Mouse (Mus musculus) ES-E14 (cell line): ENCODE results near the gene Gm44579. TPM values are rescaled to one million over a fixed set of nuclear protein-coding genes. Genes with fewer than 3 reads are reported as not detected.

ENCODE experiments used
- DNase-seq: peaks from one replicate; pipeline ENCODE4 v3.0.0-alpha.2; 2013; ENCODE audit warnings: low read depth, low spot score
- H3K27ac ChIP-seq: 2 replicates; pipeline ENCODE4 v1.5.1; 2012; ENCODE audit warnings: low read depth, mild to moderate bottlenecking, low read length, moderate library complexity, mixed read lengths; ENCODE audit not compliant: poor library complexity, insufficient read depth, severe bottlenecking
- H3K36me3 ChIP-seq: 2 replicates; pipeline ENCODE4 v1.6.1; 2012; ENCODE audit warnings: mild to moderate bottlenecking, low read length, moderate library complexity, mixed read lengths; ENCODE audit not compliant: control insufficient read depth, poor library complexity, insufficient read depth, severe bottlenecking
- H3K4me1 ChIP-seq, 2 experiments: fragments of 150-350 bp in 1 of 2; sonication (generic) in 1 of 2; 2 replicates each; pipeline ENCODE4 v1.6.1; 2012; ENCODE audit warnings: low read length in 2 of 2, mild to moderate bottlenecking in 1 of 2, mixed read lengths in 1 of 2; ENCODE audit not compliant: control insufficient read depth in 2 of 2, insufficient read depth in 2 of 2, poor library complexity in 1 of 2
- H3K4me3 ChIP-seq, 2 experiments: fragments of 150-350 bp in 1 of 2; sonication (generic) in 1 of 2; 2 replicates each; pipeline ENCODE4 v1.5.1; 2012; ENCODE audit warnings: low read length in 2 of 2, low read depth in 1 of 2, mild to moderate bottlenecking in 1 of 2, mixed read lengths in 1 of 2; ENCODE audit not compliant: insufficient read depth in 1 of 2, poor library complexity in 1 of 2, severe bottlenecking in 1 of 2
- H3K9ac ChIP-seq: 2 replicates; pipeline ENCODE4 v1.6.1; 2012; ENCODE audit warnings: low read depth, mild to moderate bottlenecking, low read length, mixed read lengths; ENCODE audit not compliant: poor library complexity, insufficient read depth, severe bottlenecking
- H3K9me3 ChIP-seq: fragments of 150-350 bp; sonication (generic); 2 replicates; pipeline ENCODE4 v1.6.1; 2012; ENCODE audit warnings: low read depth, mild to moderate bottlenecking, low read length; ENCODE audit not compliant: control insufficient read depth, insufficient read depth
- CHD2 ChIP-seq: IDR thresholded peaks from 2 replicates; pipeline ENCODE4 v1.6.1; 2014; ENCODE audit warnings: mild to moderate bottlenecking, low read depth, low read length, inconsistent platforms
- HCFC1 ChIP-seq: IDR thresholded peaks from 2 replicates; pipeline ENCODE4 v1.6.1; 2012; ENCODE audit warnings: low read length, inconsistent platforms, borderline replicate concordance; ENCODE audit not compliant: insufficient read depth
- MAFK ChIP-seq: IDR thresholded peaks from 2 replicates; pipeline ENCODE4 v1.6.1; 2014; ENCODE audit warnings: mild to moderate bottlenecking, low read depth, low read length, inconsistent platforms; ENCODE audit not compliant: insufficient read depth
- ZC3H11A ChIP-seq: IDR thresholded peaks from 2 replicates; pipeline ENCODE4 v1.6.1; 2012; ENCODE audit warnings: low read depth, mild to moderate bottlenecking, inconsistent platforms, low read length, borderline replicate concordance
- ZNF384 ChIP-seq: IDR thresholded peaks from 2 replicates; pipeline ENCODE4 v1.6.1; 2012; ENCODE audit warnings: low read depth, low read length, inconsistent platforms
- in situ Hi-C, 2 experiments: fragments of 600-800 bp; cut with MboI; formaldehyde crosslinking; loops; one replicate each; pipeline ENCODE4 v1.15.1; 2025; ENCODE audit warnings: low sequenced_read_pairs in 2 of 2, inconsistent platforms in 1 of 2; ENCODE audit not compliant: unreplicated experiment in 2 of 2
- total RNA-seq: library from RNA; depleted of rRNA; stranded (reverse); fragments of 300-350 nt; gene quantifications from 2 replicates; pipeline ENCODE4 v1.2.3, GENCODE M21; 2012

The Gm44579 gene
- total RNA-seq, 1 experiment: not detected

GRCm38 (mm10) chr15:98154146-98154545 lies 66.6 kb downstream of the Gm44579 start:
- no peak overlapping the region for H3K4me3 ChIP-seq
- TF ChIP-seq ZC3H11A (no peak), CHD2 (no peak), MAFK (no peak), HCFC1 (no peak), ZNF384 (no peak)
- H3K36me3 ChIP-seq: no peaks in the 10 kb centered on the region
- no peak overlapping the region; the same call in 1 of the 2 replicates for H3K27ac ChIP-seq
- H3K9me3 ChIP-seq: no peaks in the 10 kb centered on the region
- DNase-seq: no peak
- no peak overlapping the region for H3K9ac ChIP-seq
- peaks cover 0 to 4% of the 10 kb centered on the region in 2 experiments; a peak in 1 of 4 replicates for H3K4me1 ChIP-seq
- in situ Hi-C loops: loop anchor here in 1 of 2 experiments (5.0 kb wide), 1 partner anchor 57 kb away; no protein-coding TSS in a partner anchor

- Histone ChIP-seq H3K36me3 (no peaks in the 10 kb centered on the region), H3K4me1 (peaks cover 0 to 4% of the 10 kb centered on the region in 2 experiments; a peak in 1 of 4 replicates), H3K9me3 (no peaks in the 10 kb centered on the region), H3K27ac (no peak overlapping the region), H3K4me3 (no peak overlapping the region), H3K9ac (no peak overlapping the region; the same call in 1 of the 2 replicates)
- no peak for DNase-seq
- TF ChIP-seq MAFK (no peak), ZC3H11A (peak; percentile 47; the same call in 1 of the 2 replicates)
- in situ Hi-C loops: loop anchor here in 1 of 2 experiments (5.0 kb wide), 1 partner anchor 56 kb away; no protein-coding TSS in a partner anchor
These were observed 67.2 kb downstream of the Gm44579 start for GRCm38 (mm10) chr15:98153625-98154024.

GRCm38 (mm10) chr15:98152916-98153315 lies 67.9 kb downstream of the Gm44579 start:
- TF ChIP-seq MAFK (no peak), ZNF384 (no peak), CHD2 (no peak), HCFC1 (no peak), ZC3H11A (no peak)
- Histone ChIP-seq H3K4me1 (peaks cover 0 to 4% of the 10 kb centered on the region in 2 experiments; a peak in 1 of 4 replicates), H3K36me3 (no peaks in the 10 kb centered on the region), H3K9me3 (no peaks in the 10 kb centered on the region), H3K9ac (no peak overlapping the region), H3K4me3 (no peak overlapping the region), H3K27ac (no peak overlapping the region)
- no peak for DNase-seq
- in situ Hi-C loops: loop anchor here in 1 of 2 experiments (5.0 kb wide), 1 partner anchor 56 kb away; no protein-coding TSS in a partner anchor

- no peaks in the 10 kb centered on the region for H3K9me3 ChIP-seq
- no peak overlapping the region for H3K9ac ChIP-seq
- no peaks in the 10 kb centered on the region for H3K36me3 ChIP-seq
- TF ChIP-seq MAFK (no peak), HCFC1 (no peak)
- DNase-seq: no peak
- H3K4me3 ChIP-seq: no peak overlapping the region
- no peak overlapping the region for H3K27ac ChIP-seq
- H3K4me1 ChIP-seq: peaks cover 0 to 4% of the 10 kb centered on the region in 2 experiments; a peak in 1 of 4 replicates
- in situ Hi-C loops: no loop called here
These were observed 71.6 kb downstream of the Gm44579 start for GRCm38 (mm10) chr15:98149166-98149602.

- TF ChIP-seq ZNF384 (no peak), HCFC1 (no peak), CHD2 (no peak), MAFK (no peak), ZC3H11A (no peak)
- H3K4me1 ChIP-seq: 0 out of 4 replicates have a peak, but pooled peaks cover 0 to 2% of the 10 kb centered on the region in 2 experiments
- no peak overlapping the region for H3K9ac ChIP-seq
- in situ Hi-C loops: no loop called here
- H3K27ac ChIP-seq: no peak overlapping the region
- no peaks in the 10 kb centered on the region for H3K9me3 ChIP-seq
- H3K4me3 ChIP-seq: no peak overlapping the region
- H3K36me3 ChIP-seq: no peaks in the 10 kb centered on the region
- DNase-seq: no peak
These were observed 72.4 kb downstream of the Gm44579 start for GRCm38 (mm10) chr15:98148356-98148755.
